Mouse (Mus musculus) ZHBTc4 (cell line): ENCODE data around the gene Cox16.
"Not testable (repeated sequence)": the region's sequence is repeated elsewhere in the genome, so short reads cannot be mapped to it uniquely, and the experiment has no call there.

Source experiments
- DNase-seq: peaks from one replicate; pipeline ENCODE4 v3.0.0-alpha.2; 2011; ENCODE audit warnings: low read depth, low spot score

The Cox16 gene

GRCm38 (mm10) chr12:81484727-81485191 is at the start of gene Cox16:
TSS of gene Cox16 (minus strand) at chr12:81485127.
- peak; percentile 93 for DNase-seq

GRCm38 (mm10) chr12:81533029-81533419 is 48.1 kb upstream of the Cox16 start:
- no peak for DNase-seq

- peak; percentile 91 for DNase-seq
Observed at GRCm38 (mm10) chr12:81532316-81533028, 47.5 kb upstream of the Cox16 start, which contains the start of the genes Gm20498 and Synj2bp. TSS of gene Gm20498 (minus strand) at chr12:81532905. TSS of gene Synj2bp (minus strand) at chr12:81532911.

- peak; percentile 77 for DNase-seq
Observed at GRCm38 (mm10) chr12:81530587-81530986, 45.7 kb upstream of the Cox16 start.

- DNase-seq = peak; percentile 58
Observed at GRCm38 (mm10) chr12:81496906-81497305, 12.0 kb upstream of the Cox16 start.

- no peak for DNase-seq
Observed at GRCm38 (mm10) chr12:81490491-81490890, 5.6 kb upstream of the Cox16 start.

GRCm38 (mm10) chr12:81485311-81485710 is 384 bp upstream of the Cox16 start:
- no peak for DNase-seq

- no peak for DNase-seq
Observed at GRCm38 (mm10) chr12:81484212-81484611, 715 bp downstream of the Cox16 start.

GRCm38 (mm10) chr12:81483656-81484055 is 1.3 kb downstream of the Cox16 start:
- peak; percentile 72 for DNase-seq

GRCm38 (mm10) chr12:81459051-81459450 is 25.9 kb downstream of the Cox16 start:
- DNase-seq = peak; percentile 66

GRCm38 (mm10) chr12:81438985-81439384 is 45.9 kb downstream of the Cox16 start:
- DNase-seq = not testable (repeated sequence)

- DNase-seq = not testable (repeated sequence)
Observed at GRCm38 (mm10) chr12:81434778-81435177, 50.1 kb downstream of the Cox16 start.

GRCm38 (mm10) chr12:81421846-81422245 is 63.1 kb downstream of the Cox16 start, which contains the start of gene Adam4:
TSS of gene Adam4 (minus strand) at chr12:81421946.
- no peak for DNase-seq

GRCm38 (mm10) chr12:81413211-81413610 is 71.7 kb downstream of the Cox16 start:
- DNase-seq = no peak

- no peak for DNase-seq
Observed at GRCm38 (mm10) chr12:81408966-81409365, 76.0 kb downstream of the Cox16 start.

GRCm38 (mm10) chr12:81402187-81402586 is 82.7 kb downstream of the Cox16 start:
- peak; percentile 75 for DNase-seq

- DNase-seq = not testable (repeated sequence)
Observed at GRCm38 (mm10) chr12:81379364-81379763, 105.6 kb downstream of the Cox16 start, which contains the start of gene Gm4787. TSS of gene Gm4787 (minus strand) at chr12:81379464.

GRCm38 (mm10) chr12:81333841-81334240 is 151.1 kb downstream of the Cox16 start:
- no peak for DNase-seq

- DNase-seq = peak; percentile 67
Observed at GRCm38 (mm10) chr12:81332875-81333421, 152.0 kb downstream of the Cox16 start, which contains the start of gene Slc8a3. TSS of gene Slc8a3 (minus strand) at chr12:81333180.

- DNase-seq = peak; percentile 49
Observed at GRCm38 (mm10) chr12:81331937-81332874, 152.7 kb downstream of the Cox16 start.

GRCm38 (mm10) chr12:81331046-81331638 is 153.8 kb downstream of the Cox16 start:
- no peak for DNase-seq
